Mouse (Mus musculus) ES-E14 (cell line): Measurements from ENCODE around the gene Rnf138rt1.

ENCODE experiments used
- CHD2 ChIP-seq: IDR thresholded peaks from 2 replicates; pipeline ENCODE4 v1.6.1; 2014; ENCODE audit warnings: mild to moderate bottlenecking, low read depth, low read length, inconsistent platforms
- HCFC1 ChIP-seq: IDR thresholded peaks from 2 replicates; pipeline ENCODE4 v1.6.1; 2012; ENCODE audit warnings: low read length, inconsistent platforms, borderline replicate concordance; ENCODE audit not compliant: insufficient read depth
- ZC3H11A ChIP-seq: IDR thresholded peaks from 2 replicates; pipeline ENCODE4 v1.6.1; 2012; ENCODE audit warnings: low read depth, mild to moderate bottlenecking, inconsistent platforms, low read length, borderline replicate concordance

DNA sequence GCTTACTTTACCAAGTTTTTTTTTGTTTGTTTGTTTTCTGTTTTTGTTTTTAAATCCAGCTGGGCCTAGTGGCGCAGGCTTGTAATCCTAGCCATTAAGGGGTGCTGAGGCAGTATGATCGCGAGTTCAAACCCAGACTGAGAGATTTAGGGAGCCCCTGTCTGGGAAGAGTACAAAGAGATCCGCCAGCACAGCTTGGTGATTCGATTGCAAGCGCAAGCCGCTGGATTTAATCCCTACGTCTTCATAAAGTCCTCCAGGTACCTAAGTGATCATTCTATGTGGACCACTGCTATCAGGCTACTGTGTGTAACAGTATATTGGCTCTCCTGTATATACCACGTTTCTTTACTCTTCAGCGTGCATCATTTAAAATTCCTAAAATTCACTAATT, 303 bp upstream of the Rnf138rt1 start:
- TF ChIP-seq ZC3H11A = no peak
- no peak for TF ChIP-seq HCFC1
- TF ChIP-seq CHD2 = no peak
